Mouse (Mus musculus): Measurements from ENCODE around the gene Prtg. TPM values are rescaled to one million over a fixed set of nuclear protein-coding genes. Genes with fewer than 3 reads are reported as not detected.

The Prtg gene
- total RNA-seq, 1 experiment from 2014 or later: not detected

GRCm38 (mm10) chr9:72846160-72846559 lies 39.5 kb downstream of the Prtg start:
- no peak for ATAC-seq (replicated peaks; ENCODE audit: insufficient number of reproducible peaks, low FRiP score, low TSS enrichment, poor library complexity, severe bottlenecking)

GRCm38 (mm10) chr9:72851541-72851940 lies 44.9 kb downstream of the Prtg start:
- no peak for ATAC-seq (replicated peaks; ENCODE audit: insufficient number of reproducible peaks, low FRiP score, low TSS enrichment, poor library complexity, severe bottlenecking)

- no peak for ATAC-seq (replicated peaks; ENCODE audit: insufficient number of reproducible peaks, low FRiP score, low TSS enrichment, poor library complexity, severe bottlenecking)
Observed at GRCm38 (mm10) chr9:72851979-72852378, 45.3 kb downstream of the Prtg start.

GRCm38 (mm10) chr9:72853681-72854190 lies 47.1 kb downstream of the Prtg start:
- no peak for ATAC-seq (replicated peaks; ENCODE audit: insufficient number of reproducible peaks, low FRiP score, low TSS enrichment, poor library complexity, severe bottlenecking)

GRCm38 (mm10) chr9:72856721-72857120 lies 50.0 kb downstream of the Prtg start:
- no peak for ATAC-seq (replicated peaks; ENCODE audit: insufficient number of reproducible peaks, low FRiP score, low TSS enrichment, poor library complexity, severe bottlenecking)

- no peak for ATAC-seq (replicated peaks; ENCODE audit: insufficient number of reproducible peaks, low FRiP score, low TSS enrichment, poor library complexity, severe bottlenecking)
Observed at GRCm38 (mm10) chr9:72860764-72861163, 54.1 kb downstream of the Prtg start.

GRCm38 (mm10) chr9:72861235-72861634 lies 54.6 kb downstream of the Prtg start:
- no peak for ATAC-seq (replicated peaks; ENCODE audit: insufficient number of reproducible peaks, low FRiP score, low TSS enrichment, poor library complexity, severe bottlenecking)

- no peak for ATAC-seq (replicated peaks; ENCODE audit: insufficient number of reproducible peaks, low FRiP score, low TSS enrichment, poor library complexity, severe bottlenecking)
Observed at GRCm38 (mm10) chr9:72862186-72862585, 55.5 kb downstream of the Prtg start.

- ATAC-seq (replicated peaks; ENCODE audit: insufficient number of reproducible peaks, low FRiP score, low TSS enrichment, poor library complexity, severe bottlenecking): no peak
Observed at GRCm38 (mm10) chr9:72862955-72863354, 56.3 kb downstream of the Prtg start.

- ATAC-seq (replicated peaks; ENCODE audit: insufficient number of reproducible peaks, low FRiP score, low TSS enrichment, poor library complexity, severe bottlenecking): no peak
Observed at GRCm38 (mm10) chr9:72863773-72864172, 57.1 kb downstream of the Prtg start.

- ATAC-seq (replicated peaks; ENCODE audit: insufficient number of reproducible peaks, low FRiP score, low TSS enrichment, poor library complexity, severe bottlenecking): no peak
Observed at GRCm38 (mm10) chr9:72867434-72867833, 60.8 kb downstream of the Prtg start.

GRCm38 (mm10) chr9:72868774-72869173 lies 62.1 kb downstream of the Prtg start:
- no peak for ATAC-seq (replicated peaks; ENCODE audit: insufficient number of reproducible peaks, low FRiP score, low TSS enrichment, poor library complexity, severe bottlenecking)

GRCm38 (mm10) chr9:72871506-72872297 lies 65.0 kb downstream of the Prtg start:
- no peak for ATAC-seq (replicated peaks; ENCODE audit: insufficient number of reproducible peaks, low FRiP score, low TSS enrichment, poor library complexity, severe bottlenecking)

GRCm38 (mm10) chr9:72872298-72873130 lies 65.8 kb downstream of the Prtg start:
- ATAC-seq (replicated peaks; ENCODE audit: insufficient number of reproducible peaks, low FRiP score, low TSS enrichment, poor library complexity, severe bottlenecking): no peak

GRCm38 (mm10) chr9:72875878-72876277 lies 69.2 kb downstream of the Prtg start:
- no peak for ATAC-seq (replicated peaks; ENCODE audit: insufficient number of reproducible peaks, low FRiP score, low TSS enrichment, poor library complexity, severe bottlenecking)

- no peak for ATAC-seq (replicated peaks; ENCODE audit: insufficient number of reproducible peaks, low FRiP score, low TSS enrichment, poor library complexity, severe bottlenecking)
Observed at GRCm38 (mm10) chr9:72877905-72878304, 71.2 kb downstream of the Prtg start.

- ATAC-seq (replicated peaks; ENCODE audit: insufficient number of reproducible peaks, low FRiP score, low TSS enrichment, poor library complexity, severe bottlenecking): no peak
Observed at GRCm38 (mm10) chr9:72878656-72879055, 72.0 kb downstream of the Prtg start.

- no peak for ATAC-seq (replicated peaks; ENCODE audit: insufficient number of reproducible peaks, low FRiP score, low TSS enrichment, poor library complexity, severe bottlenecking)
Observed at GRCm38 (mm10) chr9:72879601-72880000, 72.9 kb downstream of the Prtg start.

- ATAC-seq (replicated peaks; ENCODE audit: insufficient number of reproducible peaks, low FRiP score, low TSS enrichment, poor library complexity, severe bottlenecking): no peak
Observed at GRCm38 (mm10) chr9:72880225-72880960, 73.7 kb downstream of the Prtg start.

All from monocyte, adult 5-6 weeks (primary cell).